Mouse (Mus musculus) olfactory bulb, adult 2 months (tissue): Measurements from ENCODE around the gene Prkacb.

ENCODE experiments used
- CTCF ChIP-seq: fragments of 200-500 bp; IDR thresholded peaks from 2 replicates; pipeline ENCODE4 v1.5.1; 2012; ENCODE audit warnings: low read depth, mild to moderate bottlenecking, low read length, moderate library complexity; ENCODE audit not compliant: insufficient read depth
- POLR2A ChIP-seq: fragments of 200-500 bp; IDR thresholded peaks from 2 replicates; pipeline ENCODE4 v1.6.1; 2012; ENCODE audit warnings: mild to moderate bottlenecking, low read depth, low read length, moderate library complexity; ENCODE audit not compliant: insufficient read depth

- TF ChIP-seq CTCF: no peak
- no peak for TF ChIP-seq POLR2A
Observed at GRCm38 (mm10) chr3:146842766-146843165, 30.0 kb upstream of the Prkacb start.
